Mouse (Mus musculus): ENCODE results near the gene Lnx2. TPM values are rescaled to one million over a fixed set of nuclear protein-coding genes. Genes with fewer than 3 reads are reported as not detected.

The Lnx2 gene
- polyA plus RNA-seq, 1 experiment: 9.5 TPM

- Histone ChIP-seq H3K4me1 (ENCODE audit: control insufficient read depth, insufficient read depth, low read length) (no peaks in the 10 kb centered on the region), H3K36me3 (ENCODE audit: control insufficient read depth, insufficient read depth, low read length) (no peaks in the 10 kb centered on the region), H3K27ac (ENCODE audit: control insufficient read depth, insufficient read depth, low read depth, low read length) (no peak overlapping the region), H3K27me3 (ENCODE audit: control insufficient read depth, insufficient read depth, low read length) (no peaks in the 10 kb centered on the region), H3K4me3 (ENCODE audit: control insufficient read depth, low read depth, low read length) (no peak overlapping the region)
- TF ChIP-seq CTCF (IDR thresholded peaks at IDR 0.05; ENCODE audit: control insufficient read depth, insufficient read depth, insufficient replicate concordance, low read depth, low read length) (no peak), POLR2A (IDR thresholded peaks at IDR 0.05; ENCODE audit: control insufficient read depth, low read depth, low read length) (no peak)
Observed at GRCm38 (mm10) chr5:147057626-147058414, 18.6 kb downstream of the Lnx2 start.

GRCm38 (mm10) chr5:147056712-147057290 lies 19.6 kb downstream of the Lnx2 start:
- Histone ChIP-seq H3K36me3 (ENCODE audit: control insufficient read depth, insufficient read depth, low read length) (no peaks in the 10 kb centered on the region), H3K4me1 (ENCODE audit: control insufficient read depth, insufficient read depth, low read length) (no peaks in the 10 kb centered on the region), H3K4me3 (ENCODE audit: control insufficient read depth, low read depth, low read length) (no peak overlapping the region), H3K27ac (ENCODE audit: control insufficient read depth, insufficient read depth, low read depth, low read length) (no peak overlapping the region), H3K27me3 (ENCODE audit: control insufficient read depth, insufficient read depth, low read length) (no peaks in the 10 kb centered on the region)
- TF ChIP-seq POLR2A (IDR thresholded peaks at IDR 0.05; ENCODE audit: control insufficient read depth, low read depth, low read length) (no peak), CTCF (IDR thresholded peaks at IDR 0.05; ENCODE audit: control insufficient read depth, insufficient read depth, insufficient replicate concordance, low read depth, low read length) (no peak)

GRCm38 (mm10) chr5:147055572-147056245 lies 20.7 kb downstream of the Lnx2 start:
- H3K27me3 ChIP-seq (ENCODE audit: control insufficient read depth, insufficient read depth, low read length): no peaks in the 10 kb centered on the region
- no peak for TF ChIP-seq POLR2A (IDR thresholded peaks at IDR 0.05; ENCODE audit: control insufficient read depth, low read depth, low read length)
- no peak for TF ChIP-seq CTCF (IDR thresholded peaks at IDR 0.05; ENCODE audit: control insufficient read depth, insufficient read depth, insufficient replicate concordance, low read depth, low read length)
- no peak overlapping the region for H3K27ac ChIP-seq (ENCODE audit: control insufficient read depth, insufficient read depth, low read depth, low read length)
- H3K4me1 ChIP-seq (ENCODE audit: control insufficient read depth, insufficient read depth, low read length): no peaks in the 10 kb centered on the region
- no peak overlapping the region for H3K4me3 ChIP-seq (ENCODE audit: control insufficient read depth, low read depth, low read length)
- no peaks in the 10 kb centered on the region for H3K36me3 ChIP-seq (ENCODE audit: control insufficient read depth, insufficient read depth, low read length)

GRCm38 (mm10) chr5:147054747-147055270 lies 21.6 kb downstream of the Lnx2 start:
- Histone ChIP-seq H3K27me3 (ENCODE audit: control insufficient read depth, insufficient read depth, low read length) (no peaks in the 10 kb centered on the region), H3K4me1 (ENCODE audit: control insufficient read depth, insufficient read depth, low read length) (no peaks in the 10 kb centered on the region), H3K36me3 (ENCODE audit: control insufficient read depth, insufficient read depth, low read length) (no peaks in the 10 kb centered on the region), H3K4me3 (ENCODE audit: control insufficient read depth, low read depth, low read length) (no peak overlapping the region), H3K27ac (ENCODE audit: control insufficient read depth, insufficient read depth, low read depth, low read length) (no peak overlapping the region)
- TF ChIP-seq CTCF (IDR thresholded peaks at IDR 0.05; ENCODE audit: control insufficient read depth, insufficient read depth, insufficient replicate concordance, low read depth, low read length) (no peak), POLR2A (IDR thresholded peaks at IDR 0.05; ENCODE audit: control insufficient read depth, low read depth, low read length) (no peak)

- Histone ChIP-seq H3K27me3 (ENCODE audit: control insufficient read depth, insufficient read depth, low read length) (no peaks in the 10 kb centered on the region), H3K4me3 (ENCODE audit: control insufficient read depth, low read depth, low read length) (no peak overlapping the region), H3K36me3 (ENCODE audit: control insufficient read depth, insufficient read depth, low read length) (no peaks in the 10 kb centered on the region), H3K4me1 (ENCODE audit: control insufficient read depth, insufficient read depth, low read length) (no peaks in the 10 kb centered on the region), H3K27ac (ENCODE audit: control insufficient read depth, insufficient read depth, low read depth, low read length) (no peak overlapping the region)
- TF ChIP-seq POLR2A (IDR thresholded peaks at IDR 0.05; ENCODE audit: control insufficient read depth, low read depth, low read length) (no peak), CTCF (IDR thresholded peaks at IDR 0.05; ENCODE audit: control insufficient read depth, insufficient read depth, insufficient replicate concordance, low read depth, low read length) (no peak)
Observed at GRCm38 (mm10) chr5:147054328-147054727, 22.1 kb downstream of the Lnx2 start.

- Histone ChIP-seq H3K4me1 (ENCODE audit: control insufficient read depth, insufficient read depth, low read length) (no peaks in the 10 kb centered on the region), H3K36me3 (ENCODE audit: control insufficient read depth, insufficient read depth, low read length) (no peaks in the 10 kb centered on the region), H3K27ac (ENCODE audit: control insufficient read depth, insufficient read depth, low read depth, low read length) (no peak overlapping the region), H3K4me3 (ENCODE audit: control insufficient read depth, low read depth, low read length) (no peak overlapping the region), H3K27me3 (ENCODE audit: control insufficient read depth, insufficient read depth, low read length) (no peaks in the 10 kb centered on the region)
- TF ChIP-seq POLR2A (IDR thresholded peaks at IDR 0.05; ENCODE audit: control insufficient read depth, low read depth, low read length) (no peak), CTCF (IDR thresholded peaks at IDR 0.05; ENCODE audit: control insufficient read depth, insufficient read depth, insufficient replicate concordance, low read depth, low read length) (no peak)
Observed at GRCm38 (mm10) chr5:147053481-147053880, 22.9 kb downstream of the Lnx2 start.

GRCm38 (mm10) chr5:147053071-147053470 lies 23.3 kb downstream of the Lnx2 start:
- TF ChIP-seq CTCF (IDR thresholded peaks at IDR 0.05; ENCODE audit: control insufficient read depth, insufficient read depth, insufficient replicate concordance, low read depth, low read length) (no peak), POLR2A (IDR thresholded peaks at IDR 0.05; ENCODE audit: control insufficient read depth, low read depth, low read length) (no peak)

More at GRCm38 (mm10) chr5:147053071-147053470, 23.3 kb downstream of the Lnx2 start:
- Histone ChIP-seq H3K36me3 (ENCODE audit: control insufficient read depth, insufficient read depth, low read length) (no peaks in the 10 kb centered on the region), H3K27ac (ENCODE audit: control insufficient read depth, insufficient read depth, low read depth, low read length) (no peak overlapping the region), H3K4me3 (ENCODE audit: control insufficient read depth, low read depth, low read length) (no peak overlapping the region), H3K27me3 (ENCODE audit: control insufficient read depth, insufficient read depth, low read length) (no peaks in the 10 kb centered on the region), H3K4me1 (ENCODE audit: control insufficient read depth, insufficient read depth, low read length) (no peaks in the 10 kb centered on the region)

Measured in testis, adult 2 months (tissue).